Mouse (Mus musculus) forelimb bud, embryonic 11.5 days (tissue): ENCODE data around the gene Fastkd5.
"Not testable (repeated sequence)": the region's sequence is repeated elsewhere in the genome, so short reads cannot be mapped to it uniquely, and the experiment has no call there.

Experiments used
- DNase-seq: peaks from one replicate; pipeline ENCODE4 v3.0.0-alpha.2; 2012; ENCODE audit warnings: low read depth, low spot score

The Fastkd5 gene

DNA sequence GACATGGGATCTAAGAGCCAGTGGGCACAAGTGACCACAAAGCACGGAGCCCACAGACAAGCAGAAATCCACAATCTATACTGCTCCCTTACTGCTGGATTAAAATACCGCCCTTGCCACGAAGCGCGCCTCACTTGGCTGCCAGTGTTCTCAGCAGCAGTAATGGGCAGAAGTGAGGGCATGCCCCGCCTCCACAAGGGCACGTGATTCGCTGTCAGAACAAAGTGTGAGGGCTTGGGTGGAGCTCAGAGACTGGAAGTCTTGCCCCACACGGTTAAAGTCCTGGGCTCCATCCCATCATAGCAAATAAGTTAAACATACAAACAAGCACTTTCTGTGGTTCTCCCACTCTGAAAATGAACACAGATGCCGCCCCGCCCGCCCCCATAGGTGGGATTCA lies 52.2 kb downstream of the Fastkd5 start:
- DNase-seq = no peak

DNA sequence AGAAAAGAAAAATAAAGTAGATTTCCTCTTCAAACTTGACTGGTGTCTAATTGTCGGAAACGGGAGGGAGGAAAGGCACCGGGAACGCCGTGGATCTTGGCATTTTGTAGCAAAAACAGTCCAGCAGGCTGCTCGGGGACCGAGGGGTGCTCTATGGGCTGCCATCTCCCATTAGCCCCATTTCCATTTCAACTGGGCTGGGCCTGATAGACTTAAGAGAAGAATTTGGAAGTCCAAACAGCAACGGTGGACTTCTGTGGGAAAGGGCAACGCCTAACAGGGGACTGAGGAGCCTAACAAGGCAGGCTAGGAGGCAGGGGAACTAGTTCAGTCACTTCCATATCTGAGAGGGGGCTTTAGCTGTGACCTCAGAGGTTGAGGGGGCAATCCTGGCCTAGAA lies 52.8 kb downstream of the Fastkd5 start:
- no peak for DNase-seq

GRCm38 (mm10) chr2:130576564-130576963 lies 53.3 kb downstream of the Fastkd5 start:
- not testable (repeated sequence) for DNase-seq

GRCm38 (mm10) chr2:130575873-130576272 lies 54.0 kb downstream of the Fastkd5 start, which contains the start of gene Oxt:
TSS of gene Oxt (plus strand) at chr2:130576173.
- no peak for DNase-seq

DNA sequence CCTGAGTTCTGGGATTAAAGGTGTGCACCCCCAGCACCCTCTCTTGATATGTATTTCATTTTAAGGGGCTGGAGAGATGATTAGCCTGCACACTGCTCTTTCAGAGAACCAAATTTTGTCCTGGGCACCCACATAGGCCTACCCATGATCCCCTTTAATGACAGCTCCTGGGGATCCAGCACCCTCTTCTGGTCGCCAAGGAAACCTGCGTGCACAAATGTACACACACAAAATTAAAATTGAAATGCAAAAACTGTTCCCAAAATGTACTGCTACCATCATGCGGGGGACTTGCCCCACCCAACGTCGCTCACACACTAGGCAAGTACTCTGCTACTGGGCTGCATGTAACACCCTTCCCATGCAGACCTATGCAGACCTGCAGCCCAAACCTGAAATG lies 54.9 kb downstream of the Fastkd5 start:
- no peak for DNase-seq

DNA sequence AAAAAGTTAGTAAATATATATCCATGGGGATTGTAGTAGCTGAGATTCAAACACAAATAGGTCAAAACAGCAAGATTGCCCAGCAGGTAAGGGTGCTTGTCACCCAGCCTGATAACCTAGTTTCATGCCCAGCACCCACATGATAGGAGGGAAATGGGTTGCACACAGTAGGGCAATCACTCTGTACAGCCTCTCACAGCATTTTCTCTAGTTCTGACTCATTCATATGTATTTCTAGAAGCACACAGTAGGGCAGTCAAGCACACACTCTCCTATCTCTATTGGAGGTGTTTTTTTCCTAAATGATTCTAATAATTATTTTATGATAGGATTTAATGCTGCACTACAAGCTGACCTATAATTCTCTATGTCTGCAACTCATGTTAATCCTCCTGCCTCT lies 59.9 kb downstream of the Fastkd5 start:
- DNase-seq = no peak

DNA sequence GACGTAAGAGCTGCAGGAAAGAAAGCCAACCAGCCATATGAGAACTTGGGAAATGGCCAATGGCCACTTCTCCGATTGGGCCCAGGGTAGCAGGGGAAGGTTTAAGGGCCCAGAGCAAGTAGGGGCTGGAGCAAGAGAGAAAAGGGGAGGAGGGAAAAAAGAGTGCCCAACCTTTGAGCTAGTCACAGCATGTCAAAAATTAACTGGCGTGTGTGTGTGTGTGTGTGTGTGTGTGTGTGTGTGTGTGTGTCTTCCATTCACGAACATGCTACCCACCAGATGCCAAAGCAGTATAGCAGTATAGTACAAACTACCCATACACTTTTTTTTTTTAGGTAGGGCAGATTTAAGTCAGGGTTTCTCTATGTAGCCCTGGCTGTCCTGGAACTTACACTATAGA lies 60.9 kb downstream of the Fastkd5 start:
- no peak for DNase-seq

- DNase-seq = no peak
Measured at GRCm38 (mm10) chr2:130564983-130565382, 64.8 kb downstream of the Fastkd5 start.

DNA sequence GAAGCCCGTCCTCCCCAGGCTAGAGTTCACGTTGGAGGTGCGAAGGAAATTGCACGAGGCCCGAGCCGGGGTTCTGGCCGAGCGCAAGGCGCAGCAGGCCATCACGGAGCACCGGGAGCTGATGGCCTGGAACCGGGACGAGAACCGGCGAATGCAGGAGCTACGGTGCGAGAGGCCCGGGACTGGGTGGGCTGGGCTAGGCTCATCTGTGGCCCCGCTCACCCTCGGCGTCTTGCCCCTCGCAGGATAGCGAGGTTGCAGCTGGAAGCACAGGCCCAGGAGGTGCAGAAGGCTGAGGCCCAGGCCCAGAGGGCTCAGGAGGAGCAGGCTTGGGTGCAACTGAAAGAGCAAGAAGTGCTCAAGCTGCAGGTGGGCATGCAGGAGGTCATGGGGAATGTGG lies 65.8 kb downstream of the Fastkd5 start:
- no peak for DNase-seq
